Mouse (Mus musculus) splenic B cell, adult 2 months (primary cell): Measurements from ENCODE around the gene Pdcd7.

ENCODE experiments used
- DNase-seq: peaks from one replicate; pipeline ENCODE4 v3.0.0-alpha.2; 2011; ENCODE audit warnings: low read depth, low spot score
- H3K27me3 ChIP-seq: 2 replicates; pipeline ENCODE4 v1.6.1; 2012; ENCODE audit warnings: mild to moderate bottlenecking, low read length, moderate library complexity, mixed read lengths; ENCODE audit not compliant: control insufficient read depth, poor library complexity, insufficient read depth, severe bottlenecking
- H3K36me3 ChIP-seq: 2 replicates; pipeline ENCODE4 v1.6.1; 2012; ENCODE audit warnings: mild to moderate bottlenecking, low read length, moderate library complexity, mixed read lengths; ENCODE audit not compliant: control insufficient read depth, poor library complexity, insufficient read depth, severe bottlenecking

The Pdcd7 gene

GRCm38 (mm10) chr9:65345854-65346475 is at the start of gene Pdcd7:
Pdcd7 (plus strand) TSS chr9:65346104.
- no peaks in the 10 kb centered on the region for H3K27me3 ChIP-seq
- peak; percentile 95 for DNase-seq
- no peaks in the 10 kb centered on the region for H3K36me3 ChIP-seq

- no peak for DNase-seq
- Histone ChIP-seq H3K27me3 (no peaks in the 10 kb centered on the region), H3K36me3 (peaks cover 4% of the 10 kb centered on the region)
Measured at GRCm38 (mm10) chr9:65297056-65297455, 48.8 kb upstream of the Pdcd7 start.

DNA sequence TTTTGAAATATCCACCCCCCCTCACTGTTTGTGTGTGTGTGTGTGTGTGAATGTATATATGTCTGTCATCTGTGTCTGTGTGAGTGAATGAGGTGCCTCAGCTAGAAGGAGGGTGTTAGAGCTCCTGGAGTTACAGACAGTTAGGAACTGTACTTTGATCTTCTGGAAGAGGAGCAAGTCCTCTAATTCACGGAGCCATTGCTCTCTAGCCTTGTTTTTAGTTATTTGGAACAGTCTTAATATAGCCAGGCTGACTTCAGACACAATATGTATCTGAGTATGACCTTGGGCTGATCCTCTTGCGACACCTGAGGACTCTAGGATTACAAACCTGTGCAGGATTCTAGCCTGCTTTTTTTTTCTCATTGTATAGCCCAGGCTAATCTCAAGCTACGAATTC is 47.1 kb upstream of the Pdcd7 start:
- H3K36me3 ChIP-seq, result peaks cover 4% of the 10 kb centered on the region
- no peak for DNase-seq
- no peaks in the 10 kb centered on the region for H3K27me3 ChIP-seq

DNA sequence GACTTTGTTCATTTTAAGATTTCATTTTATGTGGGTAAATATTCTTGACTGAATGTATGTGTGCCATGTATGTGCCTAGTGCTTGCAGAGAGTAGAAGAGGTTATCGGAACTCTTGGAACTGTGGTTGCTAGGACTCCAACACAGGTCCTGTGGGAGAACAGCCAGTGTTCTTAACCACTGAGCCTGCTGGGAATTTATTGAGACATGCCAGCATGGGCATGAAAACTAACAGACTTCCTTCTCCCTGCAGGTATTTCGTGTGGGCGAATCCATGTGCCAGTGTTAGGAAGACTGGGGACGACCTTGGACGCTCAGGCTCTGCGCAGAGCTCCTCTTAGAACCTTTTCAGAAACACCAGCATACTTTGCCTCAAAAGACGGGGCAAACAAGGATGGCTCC is 46.3 kb upstream of the Pdcd7 start:
- DNase-seq, result no peak
- Histone ChIP-seq H3K27me3 (no peaks in the 10 kb centered on the region), H3K36me3 (peaks cover 6% of the 10 kb centered on the region)

- no peak for DNase-seq
- no peaks in the 10 kb centered on the region for H3K27me3 ChIP-seq
- H3K36me3 ChIP-seq, result peaks cover 6% of the 10 kb centered on the region
Measured at GRCm38 (mm10) chr9:65302327-65302983, 43.4 kb upstream of the Pdcd7 start.

DNA sequence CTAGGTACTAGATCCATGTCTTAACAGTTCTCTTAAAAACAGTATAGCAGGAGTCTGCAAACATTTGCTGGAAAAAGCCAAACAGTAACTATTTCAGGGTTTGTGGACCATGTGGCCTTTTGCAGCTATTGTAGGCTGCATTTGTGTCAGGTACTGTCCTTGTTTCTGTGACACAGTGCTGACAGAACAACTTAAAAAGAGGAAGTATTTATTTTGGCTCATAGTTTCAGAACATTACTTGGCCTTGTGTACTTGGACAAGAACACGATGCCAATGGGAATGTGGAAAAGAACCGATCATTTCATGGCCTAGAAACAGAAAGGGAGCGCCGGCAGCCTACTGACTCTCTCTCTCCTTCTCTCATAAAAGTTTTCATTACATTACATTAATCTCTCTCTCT is 42.3 kb upstream of the Pdcd7 start:
- peaks cover 8% of the 10 kb centered on the region for H3K36me3 ChIP-seq
- no peaks in the 10 kb centered on the region for H3K27me3 ChIP-seq
- no peak for DNase-seq

DNA sequence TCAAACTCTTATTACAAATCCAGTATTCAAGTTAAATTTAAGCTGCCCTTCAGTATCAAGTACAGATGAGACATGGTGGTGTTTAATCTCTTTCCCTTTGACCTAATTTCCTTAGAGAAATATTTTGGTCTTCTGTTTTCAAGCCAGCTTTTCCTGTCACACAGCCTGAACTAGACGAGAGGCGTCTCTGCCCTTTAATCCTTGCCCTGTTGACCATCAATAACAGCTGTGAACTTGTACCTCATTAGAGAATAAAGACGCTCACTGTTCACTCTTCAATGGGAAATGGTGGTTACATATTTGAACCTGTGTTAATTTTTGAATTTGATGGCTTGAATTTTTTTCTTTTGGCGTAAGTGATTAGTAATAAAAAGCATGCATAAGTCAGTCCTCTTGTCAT is 41.6 kb upstream of the Pdcd7 start:
- no peak for DNase-seq
- H3K27me3 ChIP-seq, result no peaks in the 10 kb centered on the region
- peaks cover 8% of the 10 kb centered on the region for H3K36me3 ChIP-seq

DNA sequence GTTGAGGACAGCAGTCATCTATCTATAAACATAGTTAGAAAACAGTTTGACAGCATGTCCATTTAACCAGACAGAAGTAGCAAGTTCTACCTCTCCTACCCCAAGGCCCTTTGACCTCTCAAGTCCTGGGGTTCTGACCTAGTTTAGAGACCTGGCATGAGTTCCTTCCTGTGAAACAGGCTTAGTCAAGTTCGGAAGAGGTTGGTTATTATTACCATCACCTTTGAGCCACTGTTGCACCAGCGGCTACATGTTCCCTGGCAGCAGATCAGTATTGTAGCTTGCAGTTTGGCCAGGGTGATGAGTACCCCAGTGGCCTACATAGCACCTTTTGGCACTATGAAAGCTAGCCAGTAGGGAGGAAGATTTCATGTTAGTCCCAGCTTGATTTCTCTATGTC is 39.2 kb upstream of the Pdcd7 start:
- Histone ChIP-seq H3K36me3 (peaks cover 12% of the 10 kb centered on the region), H3K27me3 (no peaks in the 10 kb centered on the region)
- no peak for DNase-seq

GRCm38 (mm10) chr9:65308011-65308410 is 37.9 kb upstream of the Pdcd7 start:
- DNase-seq, result no peak
- Histone ChIP-seq H3K36me3 (peaks cover 12% of the 10 kb centered on the region), H3K27me3 (no peaks in the 10 kb centered on the region)

GRCm38 (mm10) chr9:65312669-65313357 is 33.1 kb upstream of the Pdcd7 start:
- Histone ChIP-seq H3K36me3 (peaks cover 15% of the 10 kb centered on the region), H3K27me3 (no peaks in the 10 kb centered on the region)
- DNase-seq, result peak; percentile 9

DNA sequence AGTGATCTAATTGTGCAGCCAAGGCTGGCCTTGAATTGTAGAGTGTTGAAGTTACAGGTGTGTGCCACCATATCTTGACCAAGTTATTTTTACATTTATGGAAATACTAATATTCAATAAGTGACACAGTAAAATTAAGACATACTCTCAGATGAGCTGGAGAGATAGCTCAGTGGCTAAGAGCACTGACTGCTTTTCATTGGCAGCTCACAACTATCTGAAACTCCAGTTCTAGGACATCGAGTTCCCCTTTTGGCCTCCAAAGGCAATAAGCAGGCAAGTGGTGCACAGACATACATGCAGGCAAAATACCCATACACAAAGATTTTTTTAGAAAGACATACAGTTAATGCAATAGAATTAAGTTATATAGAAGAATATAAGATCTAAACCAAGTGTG is 32.1 kb upstream of the Pdcd7 start:
- Histone ChIP-seq H3K27me3 (no peaks in the 10 kb centered on the region), H3K36me3 (peaks cover 11% of the 10 kb centered on the region)
- no peak for DNase-seq

DNA sequence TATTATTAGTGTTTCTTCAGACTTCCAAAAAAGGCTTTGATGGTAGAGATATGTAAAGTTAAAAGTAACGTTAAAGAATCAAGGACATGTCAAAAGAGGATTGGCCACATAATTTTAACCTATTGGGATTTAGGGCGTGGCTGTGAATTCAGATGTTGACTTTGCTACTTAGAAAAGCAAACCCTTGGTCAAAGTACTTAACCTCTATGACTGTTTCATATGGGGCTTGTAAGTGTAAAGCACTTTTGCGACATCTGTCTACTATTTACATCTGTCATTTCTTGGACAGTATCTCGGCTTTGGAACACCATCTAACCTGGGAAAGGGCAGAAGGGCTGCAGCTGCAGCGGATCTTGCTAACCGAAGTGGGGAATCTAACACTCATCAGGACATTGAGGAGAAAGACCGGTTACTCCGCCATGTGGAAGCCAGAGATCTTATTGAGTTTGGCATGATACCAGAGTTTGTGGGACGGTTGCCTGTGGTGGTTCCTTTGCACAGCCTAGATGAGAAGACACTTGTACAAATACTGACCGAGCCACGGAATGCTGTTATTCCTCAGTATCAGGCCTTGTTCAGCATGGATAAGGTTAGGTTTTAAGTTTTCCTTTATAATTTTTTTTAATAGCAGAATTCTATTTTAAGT is 23.5 kb upstream of the Pdcd7 start:
- Histone ChIP-seq H3K36me3 (peaks cover 14% of the 10 kb centered on the region; the same call in 1 of the 2 replicates), H3K27me3 (no peaks in the 10 kb centered on the region)
- no peak for DNase-seq

DNA sequence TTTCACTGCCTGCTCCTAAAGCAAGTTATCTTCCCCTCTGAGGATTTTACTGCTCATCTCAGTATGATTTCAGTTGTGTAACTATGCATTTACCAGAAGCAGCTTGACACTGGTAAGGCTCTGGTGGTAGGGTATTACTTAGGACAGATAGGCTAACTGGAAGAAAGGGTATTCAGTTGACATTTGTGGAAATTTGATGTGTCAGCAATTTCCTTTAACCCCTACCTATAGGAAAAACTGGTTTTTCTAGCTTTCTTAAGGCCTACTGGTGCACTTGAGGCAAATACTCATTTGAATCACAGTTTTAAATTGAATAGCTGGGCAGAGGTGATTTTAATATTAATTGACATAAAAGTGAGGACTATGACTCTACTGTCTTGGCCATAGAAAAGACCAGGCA is 19.9 kb upstream of the Pdcd7 start:
- no peak for DNase-seq
- Histone ChIP-seq H3K36me3 (peaks cover 14% of the 10 kb centered on the region; the same call in 1 of the 2 replicates), H3K27me3 (no peaks in the 10 kb centered on the region)

DNA sequence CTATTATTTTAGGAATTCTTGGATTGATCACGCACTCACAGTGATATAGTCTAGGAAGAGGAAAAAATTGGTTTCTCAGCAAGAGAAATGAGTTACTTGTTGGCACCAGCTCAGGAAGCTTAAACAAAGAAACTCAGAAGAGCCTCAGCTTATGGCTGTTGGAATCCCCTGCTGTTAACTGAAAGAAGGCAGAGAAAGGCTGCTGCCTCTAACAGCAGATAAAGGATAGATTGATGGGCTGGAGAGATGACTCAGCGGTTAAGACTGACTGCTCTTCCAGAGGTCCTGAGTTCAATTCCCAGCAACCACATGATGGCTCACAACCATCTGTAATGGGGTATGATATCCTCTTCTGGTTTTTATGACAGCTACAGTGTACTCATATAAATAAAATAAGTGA is 18.5 kb upstream of the Pdcd7 start:
- peaks cover 14% of the 10 kb centered on the region; the same call in 1 of the 2 replicates for H3K36me3 ChIP-seq
- no peaks in the 10 kb centered on the region for H3K27me3 ChIP-seq
- no peak for DNase-seq

GRCm38 (mm10) chr9:65333958-65334357 is 11.9 kb upstream of the Pdcd7 start:
- Histone ChIP-seq H3K27me3 (no peaks in the 10 kb centered on the region), H3K36me3 (0 out of 2 replicates have a peak, but pooled peaks cover under 1% of the 10 kb centered on the region)
- no peak for DNase-seq
